Mouse (Mus musculus): ENCODE measurements around the gene Treml1. TPM values are rescaled to one million over a fixed set of nuclear protein-coding genes. Genes with fewer than 3 reads are reported as not detected.

Gene Treml1
- polyA plus RNA-seq, 1 experiment, result not detected

GRCm38 (mm10) chr17:48326656-48327055 lies 33.1 kb upstream of the Treml1 start:
- H3K4me1 ChIP-seq (ENCODE audit: control insufficient read depth, insufficient read depth, low read length), result no peaks in the 10 kb centered on the region
- no peak overlapping the region for H3K4me3 ChIP-seq (ENCODE audit: insufficient read depth, low read depth, low read length)
- TF ChIP-seq POLR2A (IDR thresholded peaks at IDR 0.05; ENCODE audit: insufficient read depth, low read depth, low read length) (no peak), CTCF (IDR thresholded peaks at IDR 0.05; ENCODE audit: insufficient read depth, low read depth, low read length) (no peak)
- 57% methylated on average over 4 of the region's 4 CpGs for WGBS
- no peak overlapping the region for H3K27ac ChIP-seq (ENCODE audit: insufficient read depth, low read depth, low read length)

- H3K4me1 ChIP-seq (ENCODE audit: control insufficient read depth, insufficient read depth, low read length), result no peaks in the 10 kb centered on the region
- no peak overlapping the region for H3K4me3 ChIP-seq (ENCODE audit: insufficient read depth, low read depth, low read length)
- H3K27ac ChIP-seq (ENCODE audit: insufficient read depth, low read depth, low read length), result no peak overlapping the region
- 91% methylated on average over 2 of the region's 2 CpGs for WGBS
- TF ChIP-seq CTCF (IDR thresholded peaks at IDR 0.05; ENCODE audit: insufficient read depth, low read depth, low read length) (no peak), POLR2A (IDR thresholded peaks at IDR 0.05; ENCODE audit: insufficient read depth, low read depth, low read length) (no peak)
Observed at GRCm38 (mm10) chr17:48332524-48332923, 27.2 kb upstream of the Treml1 start.

GRCm38 (mm10) chr17:48334186-48334585 lies 25.5 kb upstream of the Treml1 start:
- Histone ChIP-seq H3K27ac (ENCODE audit: insufficient read depth, low read depth, low read length) (no peak overlapping the region), H3K4me1 (ENCODE audit: control insufficient read depth, insufficient read depth, low read length) (no peaks in the 10 kb centered on the region), H3K4me3 (ENCODE audit: insufficient read depth, low read depth, low read length) (no peak overlapping the region)
- WGBS, result 82% methylated on average over 4 of the region's 4 CpGs
- no peak for TF ChIP-seq CTCF (IDR thresholded peaks at IDR 0.05; ENCODE audit: insufficient read depth, low read depth, low read length)
- no peak for TF ChIP-seq POLR2A (IDR thresholded peaks at IDR 0.05; ENCODE audit: insufficient read depth, low read depth, low read length)

GRCm38 (mm10) chr17:48336857-48337256 lies 22.9 kb upstream of the Treml1 start:
- Histone ChIP-seq H3K27ac (ENCODE audit: insufficient read depth, low read depth, low read length) (no peak overlapping the region), H3K4me3 (ENCODE audit: insufficient read depth, low read depth, low read length) (no peak overlapping the region), H3K4me1 (ENCODE audit: control insufficient read depth, insufficient read depth, low read length) (no peaks in the 10 kb centered on the region)
- TF ChIP-seq POLR2A (IDR thresholded peaks at IDR 0.05; ENCODE audit: insufficient read depth, low read depth, low read length) (no peak), CTCF (IDR thresholded peaks at IDR 0.05; ENCODE audit: insufficient read depth, low read depth, low read length) (peak; percentile 80)
- 5% methylated on average over 6 of the region's 6 CpGs for whole genome bisulfite sequencing

- H3K4me3 ChIP-seq (ENCODE audit: insufficient read depth, low read depth, low read length), result no peak overlapping the region
- WGBS, result 55% methylated on average over 1 of the region's 1 CpGs
- no peaks in the 10 kb centered on the region for H3K4me1 ChIP-seq (ENCODE audit: control insufficient read depth, insufficient read depth, low read length)
- no peak for TF ChIP-seq POLR2A (IDR thresholded peaks at IDR 0.05; ENCODE audit: insufficient read depth, low read depth, low read length)
- H3K27ac ChIP-seq (ENCODE audit: insufficient read depth, low read depth, low read length), result no peak overlapping the region
Observed at GRCm38 (mm10) chr17:48340267-48340666, 19.4 kb upstream of the Treml1 start.

GRCm38 (mm10) chr17:48341947-48342346 lies 17.8 kb upstream of the Treml1 start:
- H3K4me3 ChIP-seq (ENCODE audit: insufficient read depth, low read depth, low read length), result no peak overlapping the region
- WGBS, result 84% methylated on average over 3 of the region's 3 CpGs
- H3K4me1 ChIP-seq (ENCODE audit: control insufficient read depth, insufficient read depth, low read length), result no peaks in the 10 kb centered on the region
- TF ChIP-seq CTCF (IDR thresholded peaks at IDR 0.05; ENCODE audit: insufficient read depth, low read depth, low read length), result no peak
- no peak for TF ChIP-seq POLR2A (IDR thresholded peaks at IDR 0.05; ENCODE audit: insufficient read depth, low read depth, low read length)
- H3K27ac ChIP-seq (ENCODE audit: insufficient read depth, low read depth, low read length), result no peak overlapping the region

GRCm38 (mm10) chr17:48343065-48343464 lies 16.7 kb upstream of the Treml1 start:
- H3K4me3 ChIP-seq (ENCODE audit: insufficient read depth, low read depth, low read length), result no peak overlapping the region
- WGBS, result 94% methylated on average over 2 of the region's 2 CpGs
- no peaks in the 10 kb centered on the region for H3K4me1 ChIP-seq (ENCODE audit: control insufficient read depth, insufficient read depth, low read length)
- TF ChIP-seq CTCF (IDR thresholded peaks at IDR 0.05; ENCODE audit: insufficient read depth, low read depth, low read length) (no peak), POLR2A (IDR thresholded peaks at IDR 0.05; ENCODE audit: insufficient read depth, low read depth, low read length) (no peak)
- H3K27ac ChIP-seq (ENCODE audit: insufficient read depth, low read depth, low read length), result no peak overlapping the region

GRCm38 (mm10) chr17:48345824-48346223 lies 13.9 kb upstream of the Treml1 start:
- H3K4me3 ChIP-seq (ENCODE audit: insufficient read depth, low read depth, low read length), result no peak overlapping the region
- WGBS, result 88% methylated on average over 4 of the region's 4 CpGs
- H3K27ac ChIP-seq (ENCODE audit: insufficient read depth, low read depth, low read length), result no peak overlapping the region
- TF ChIP-seq CTCF (IDR thresholded peaks at IDR 0.05; ENCODE audit: insufficient read depth, low read depth, low read length), result no peak
- no peak for TF ChIP-seq POLR2A (IDR thresholded peaks at IDR 0.05; ENCODE audit: insufficient read depth, low read depth, low read length)
- H3K4me1 ChIP-seq (ENCODE audit: control insufficient read depth, insufficient read depth, low read length), result no peaks in the 10 kb centered on the region

GRCm38 (mm10) chr17:48346231-48346630 lies 13.5 kb upstream of the Treml1 start, which contains the start of gene Trem2:
Gene Trem2, plus strand, starts transcription at chr17:48346401.
- Histone ChIP-seq H3K4me3 (ENCODE audit: insufficient read depth, low read depth, low read length) (no peak within 1 kb of the TSS), H3K4me1 (ENCODE audit: control insufficient read depth, insufficient read depth, low read length) (no peaks in the 10 kb centered on the region), H3K27ac (ENCODE audit: insufficient read depth, low read depth, low read length) (no peak within 1 kb of the TSS)
- 89% methylated on average over 5 of the region's 5 CpGs for WGBS
- TF ChIP-seq CTCF (IDR thresholded peaks at IDR 0.05; ENCODE audit: insufficient read depth, low read depth, low read length), result no peak
- no peak for TF ChIP-seq POLR2A (IDR thresholded peaks at IDR 0.05; ENCODE audit: insufficient read depth, low read depth, low read length)

GRCm38 (mm10) chr17:48346834-48347233 lies 12.9 kb upstream of the Treml1 start:
- TF ChIP-seq CTCF (IDR thresholded peaks at IDR 0.05; ENCODE audit: insufficient read depth, low read depth, low read length) (no peak), POLR2A (IDR thresholded peaks at IDR 0.05; ENCODE audit: insufficient read depth, low read depth, low read length) (no peak)
- WGBS, result 72% methylated on average over 4 of the region's 4 CpGs
- Histone ChIP-seq H3K4me3 (ENCODE audit: insufficient read depth, low read depth, low read length) (no peak overlapping the region), H3K27ac (ENCODE audit: insufficient read depth, low read depth, low read length) (no peak overlapping the region), H3K4me1 (ENCODE audit: control insufficient read depth, insufficient read depth, low read length) (no peaks in the 10 kb centered on the region)
